Mouse (Mus musculus) lung, adult 2 months (tissue): ENCODE measurements at regions not wholly inside any gene's neighbourhood (a gene's known extent, or its start where the extent isn't known, plus 50 kb on each side); places are given as distances from the start of the nearest gene placed in this dataset.

ENCODE experiments used
- DNase-seq: peaks from one replicate; pipeline ENCODE4 v3.0.0; 2022
- H3K4me1 ChIP-seq: fragments of 200-500 bp; 2 replicates; pipeline ENCODE4 v1.6.1; 2011; ENCODE audit warnings: low read length; ENCODE audit not compliant: control insufficient read depth, insufficient read depth
- H3K4me3 ChIP-seq: fragments of 200-500 bp; replicated peaks from 2 replicates; pipeline ENCODE3; 2011; ENCODE audit warnings: low read depth, mild to moderate bottlenecking, control low read depth, low read length; ENCODE audit errors: extremely low read depth
- CTCF ChIP-seq: fragments of 200-500 bp; IDR thresholded peaks from 2 replicates; pipeline ENCODE4 v1.5.1; 2011; ENCODE audit warnings: mild to moderate bottlenecking, low read length, control low read depth; ENCODE audit not compliant: insufficient read depth
- POLR2A ChIP-seq: fragments of 200-500 bp; IDR thresholded peaks from 2 replicates; pipeline ENCODE4 v1.6.1; 2011; ENCODE audit warnings: low read depth, mild to moderate bottlenecking, control low read depth, low read length, borderline replicate concordance; ENCODE audit errors: extremely low read depth
- WGBS: fragments of 180-500 bp; shearing (Covaris S2); methylation state at CpG from one replicate; pipeline ENCODE4 v1.1.7; 2018; 5-methylcytosine and 5-hydroxymethylcytosine counted together

DNA sequence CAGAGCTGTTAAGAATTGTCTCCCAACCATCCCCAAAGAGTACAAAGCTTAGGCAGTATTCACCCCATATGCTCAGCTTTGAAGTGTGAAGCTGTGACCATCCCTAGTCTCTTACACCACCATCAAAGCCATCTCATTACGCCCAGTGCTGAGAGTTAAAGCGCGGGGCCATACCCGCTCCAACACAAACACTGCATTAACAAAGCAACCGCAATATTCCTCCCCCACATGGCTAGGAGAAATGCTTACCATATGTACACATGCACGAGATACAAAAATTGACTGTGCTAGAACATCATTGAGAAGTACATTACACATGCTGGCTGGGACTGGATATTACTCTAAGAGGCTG lies 75.5 kb upstream of the 1700066M21Rik start:
- DNase-seq, result no peak
- Histone ChIP-seq H3K4me3 (no peak overlapping the region), H3K4me1 (no peaks in the 10 kb centered on the region)
- WGBS, result 67% methylated on average over 6 of the region's 6 CpGs
- TF ChIP-seq POLR2A (no peak), CTCF (no peak)

DNA sequence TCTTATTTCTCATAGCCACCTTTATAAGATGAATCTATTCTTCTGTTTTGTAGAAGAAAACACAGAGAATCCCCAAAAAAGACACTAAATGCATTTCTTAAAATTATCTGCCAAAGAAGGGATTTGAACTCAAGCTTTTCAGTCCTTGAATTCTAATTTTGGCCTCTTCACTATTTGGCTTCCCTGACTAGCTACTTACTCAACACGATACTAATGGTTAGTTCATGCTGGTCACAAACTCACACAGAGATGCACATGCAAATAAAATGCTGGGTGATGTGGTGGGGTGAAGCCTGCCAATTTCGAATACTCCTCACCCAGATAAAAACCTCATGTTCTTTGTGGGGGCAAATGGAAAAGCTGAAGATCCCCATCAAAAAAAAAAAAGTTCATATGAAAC lies 72.7 kb upstream of the 1700066M21Rik start:
- WGBS, result 80% methylated on average over 2 of the region's 2 CpGs
- no peak for DNase-seq
- H3K4me3 ChIP-seq, result no peak overlapping the region
- no peak for TF ChIP-seq CTCF
- TF ChIP-seq POLR2A, result no peak
- no peaks in the 10 kb centered on the region for H3K4me1 ChIP-seq

DNA sequence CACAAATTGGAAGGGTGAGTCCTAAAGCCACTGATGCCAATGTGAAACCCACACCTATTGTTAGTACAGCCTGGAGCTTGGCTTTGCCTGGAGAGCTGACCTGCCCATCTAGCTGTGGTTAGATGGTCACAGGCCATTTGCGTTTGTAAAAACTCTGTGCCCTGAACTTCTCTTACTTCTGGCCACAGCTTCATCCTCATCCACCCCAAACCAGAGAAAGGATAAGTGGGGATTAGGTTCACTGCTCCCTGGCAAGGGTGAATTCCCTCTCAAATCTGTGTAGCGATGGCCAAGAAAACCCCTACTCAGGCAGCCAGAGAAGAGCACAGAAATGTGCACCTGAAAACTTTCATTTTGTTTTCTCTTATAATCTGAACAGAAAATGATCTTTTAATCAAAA lies 54.9 kb upstream of the 1700066M21Rik start:
- no peak for DNase-seq
- no peaks in the 10 kb centered on the region for H3K4me1 ChIP-seq
- TF ChIP-seq CTCF, result no peak
- no peak overlapping the region for H3K4me3 ChIP-seq
- WGBS, result 89% methylated on average over 2 of the region's 2 CpGs

DNA sequence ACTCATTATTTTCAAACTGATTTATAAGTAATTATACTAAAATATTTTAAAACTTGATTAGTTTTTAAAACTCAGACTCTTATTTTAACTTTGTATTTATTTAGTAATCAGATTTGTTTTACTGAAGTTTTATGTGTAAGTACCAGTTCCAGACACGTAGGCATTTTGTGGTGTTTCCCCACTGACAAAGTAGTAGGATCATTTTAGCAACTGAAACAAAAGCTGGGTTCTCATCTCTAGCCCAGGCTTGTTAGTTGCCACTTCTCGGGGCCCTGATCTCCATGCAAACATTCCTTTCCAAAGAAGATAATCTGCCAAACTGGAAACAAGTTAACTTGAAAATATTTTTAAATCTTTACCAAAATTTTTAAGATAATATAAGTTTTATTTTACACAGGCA lies 54.3 kb upstream of the 1700066M21Rik start:
- 71% methylated on average over 2 of the region's 2 CpGs for WGBS
- Histone ChIP-seq H3K4me3 (no peak overlapping the region), H3K4me1 (no peaks in the 10 kb centered on the region)
- TF ChIP-seq POLR2A (no peak), CTCF (no peak)
- DNase-seq, result no peak

DNA sequence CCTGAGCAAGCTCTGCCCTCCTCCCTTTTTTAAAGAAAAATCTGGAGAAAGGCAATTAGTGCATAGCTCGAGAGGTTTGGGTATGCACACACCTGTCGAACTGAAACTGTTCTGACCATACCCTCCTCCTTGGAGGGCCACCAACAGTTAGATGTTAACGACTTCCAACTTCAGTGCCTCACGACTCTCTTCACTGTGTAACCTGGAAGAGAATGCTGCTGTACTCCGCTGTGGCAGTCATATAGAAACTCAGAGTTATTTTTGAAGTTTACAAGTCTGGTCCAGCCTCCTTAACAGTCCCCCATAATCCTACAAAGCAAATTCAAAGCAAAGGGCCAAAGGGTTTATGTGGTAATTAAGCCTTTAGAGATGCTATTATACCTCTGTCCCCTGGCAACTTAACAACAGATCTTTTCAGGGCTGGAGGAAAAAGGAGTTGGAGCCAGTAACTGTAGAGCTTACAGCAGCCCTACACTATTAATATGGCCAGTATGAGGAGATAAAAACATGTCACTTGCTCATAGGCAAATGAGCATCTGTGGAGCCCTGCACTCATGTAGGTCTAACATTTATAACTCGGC lies 51.7 kb upstream of the 1700066M21Rik start:
- TF ChIP-seq POLR2A (no peak), CTCF (no peak)
- Histone ChIP-seq H3K4me1 (no peaks in the 10 kb centered on the region), H3K4me3 (no peak overlapping the region)
- 62% methylated on average over 6 of the region's 6 CpGs for WGBS
- DNase-seq, result no peak
